In genomic region chr15:84957851-84958250, GRCm38 (mm10) we compare ENCODE assay signal across 11 mouse cellular contexts. TPM values are rescaled to one million over a fixed set of nuclear protein-coding genes. Genes with fewer than 3 reads are reported as not detected.
DNase-seq lines count a peak whose midpoint lies in the region; ATAC-seq and TF ChIP-seq lines count a peak whose summit lies in the region.
"Had no signal": no experiment of that assay in that cellular context is flagged by ENCODE, and none has a peak within 500 bp of the region (broad histone marks: within the 10 kb centered on the region; RNA-seq: fewer than 3 reads in every experiment).

No protein-coding gene starts in this region.

- no peaks in the 10 kb centered on the region for H3K27me3 ChIP-seq in forebrain, embryonic 11.5 days (ENCODE audit: control insufficient read depth, insufficient read depth, low read length)
- no peaks in the 10 kb centered on the region for H3K27me3 ChIP-seq in forebrain, embryonic 10.5 days (ENCODE audit: poor library complexity, severe bottlenecking)
- H3K27me3 ChIP-seq in hindbrain, postnatal 0 days (ENCODE audit: insufficient read depth, low read length) = no peaks in the 10 kb centered on the region
- no peaks in the 10 kb centered on the region for H3K27me3 ChIP-seq in neural tube, embryonic 13.5 days
- H3K27me3 ChIP-seq in kidney, adult 2 months (replicated peaks; ENCODE audit: control insufficient read depth, insufficient read depth, low read length) = no peaks in the 10 kb centered on the region
- H3K27me3 ChIP-seq: lung, embryonic 15.5 days had no signal

- WGBS in forebrain, embryonic 11.5 days = 39% methylated on average over 3 of the region's 3 CpGs
- 67% methylated on average over 3 of the region's 3 CpGs for WGBS in forebrain, embryonic 10.5 days
- WGBS in hindbrain, postnatal 0 days = 9% methylated on average over 3 of the region's 3 CpGs
- WGBS in neural tube, embryonic 13.5 days = 22% methylated on average over 3 of the region's 3 CpGs
- 45% methylated on average over 3 of the region's 3 CpGs for WGBS in kidney, adult 2 months

- H3K4me2 ChIP-seq in forebrain, embryonic 11.5 days (ENCODE audit: low read depth, low read length, severe bottlenecking) = no peak overlapping the region
- no peak overlapping the region for H3K4me2 ChIP-seq in hindbrain, postnatal 0 days (ENCODE audit: low read depth, low read length)
- no peak overlapping the region for H3K4me2 ChIP-seq in neural tube, embryonic 13.5 days
- H3K4me2 ChIP-seq: lung, embryonic 15.5 days had no signal

- no peak for DNase-seq in forebrain, embryonic 11.5 days (ENCODE audit: low spot score)
- DNase-seq in forebrain, embryonic 10.5 days (ENCODE audit: extremely low spot score, low spot score) = no peak
- DNase-seq in hindbrain, postnatal 0 days (ENCODE audit: low spot score) = peak; percentile 84
- DNase-seq in adrenal gland, adult 2 months = no peak
- no peak for DNase-seq in urinary bladder, postnatal 25 days (ENCODE audit: low spot score)
- DNase-seq in kidney, adult 2 months = no peak
- DNase-seq: B cell, adult 2 months; kidney, adult 9 months had no signal

- no peak overlapping the region for H3K27ac ChIP-seq in forebrain, embryonic 11.5 days (ENCODE audit: low read depth, low read length)
- no peak overlapping the region for H3K27ac ChIP-seq in forebrain, embryonic 10.5 days
- peak overlapping the region; percentile 43 for H3K27ac ChIP-seq in cortical plate, adult 2 months (ENCODE audit: insufficient read depth, low read length)
- H3K27ac ChIP-seq in hindbrain, postnatal 0 days = peak overlapping the region; percentile 58
- no peak overlapping the region; the same call in 1 of the 2 replicates for H3K27ac ChIP-seq in neural tube, embryonic 13.5 days (replicated peaks)
- no peak overlapping the region for H3K27ac ChIP-seq in kidney, adult 2 months (ENCODE audit: insufficient read depth, low read depth, low read length)
- H3K27ac ChIP-seq: lung, embryonic 15.5 days had no signal

- H3K9ac ChIP-seq in forebrain, embryonic 11.5 days (ENCODE audit: low read length) = no peak overlapping the region
- H3K9ac ChIP-seq in hindbrain, postnatal 0 days (replicated peaks; ENCODE audit: low read length) = peak overlapping the region; percentile 33; the same call in 1 of the 2 replicates
- H3K9ac ChIP-seq in neural tube, embryonic 13.5 days = no peak overlapping the region
- H3K9ac ChIP-seq: lung, embryonic 15.5 days had no signal

- no peaks in the 10 kb centered on the region for H3K9me3 ChIP-seq in forebrain, embryonic 11.5 days (ENCODE audit: control insufficient read depth, low read length)
- H3K9me3 ChIP-seq in forebrain, embryonic 10.5 days = no peaks in the 10 kb centered on the region
- H3K9me3 ChIP-seq in hindbrain, postnatal 0 days (ENCODE audit: low read length) = no peaks in the 10 kb centered on the region
- H3K9me3 ChIP-seq in neural tube, embryonic 13.5 days = no peaks in the 10 kb centered on the region
- H3K9me3 ChIP-seq: lung, embryonic 15.5 days had no signal

- H3K36me3 ChIP-seq in forebrain, embryonic 11.5 days (ENCODE audit: control insufficient read depth, insufficient read depth, low read length) = peaks cover 3% of the 10 kb centered on the region; the same call in 1 of the 2 replicates
- peaks cover 62% of the 10 kb centered on the region for H3K36me3 ChIP-seq in forebrain, embryonic 10.5 days (replicated peaks)
- H3K36me3 ChIP-seq in hindbrain, postnatal 0 days (ENCODE audit: insufficient read depth, low read length) = peaks cover 24% of the 10 kb centered on the region
- peaks cover 61% of the 10 kb centered on the region for H3K36me3 ChIP-seq in neural tube, embryonic 13.5 days
- no peaks in the 10 kb centered on the region for H3K36me3 ChIP-seq in kidney, adult 2 months (ENCODE audit: control insufficient read depth, insufficient read depth, low read length)

- peaks cover 4% of the 10 kb centered on the region; the same call in 1 of the 2 replicates for H3K4me1 ChIP-seq in forebrain, embryonic 11.5 days (replicated peaks; ENCODE audit: control insufficient read depth, insufficient read depth, low read length)
- peaks cover 22% of the 10 kb centered on the region for H3K4me1 ChIP-seq in forebrain, embryonic 10.5 days
- peaks cover 21% of the 10 kb centered on the region for H3K4me1 ChIP-seq in cortical plate, adult 2 months (ENCODE audit: control insufficient read depth, insufficient read depth, low read length)
- peaks cover 32% of the 10 kb centered on the region; the same call in 1 of the 2 replicates for H3K4me1 ChIP-seq in hindbrain, postnatal 0 days (ENCODE audit: insufficient read depth, low read length)
- peaks cover 51% of the 10 kb centered on the region for H3K4me1 ChIP-seq in neural tube, embryonic 13.5 days (replicated peaks)
- H3K4me1 ChIP-seq in kidney, adult 2 months (ENCODE audit: control insufficient read depth, insufficient read depth, low read length) = no peaks in the 10 kb centered on the region
- H3K4me1 ChIP-seq: lung, embryonic 15.5 days had no signal

- no peak overlapping the region for H3K4me3 ChIP-seq in forebrain, embryonic 11.5 days (ENCODE audit: low read depth, low read length)
- H3K4me3 ChIP-seq in forebrain, embryonic 10.5 days = no peak overlapping the region
- H3K4me3 ChIP-seq in cortical plate, adult 2 months (ENCODE audit: insufficient read depth, low read length) = no peak overlapping the region
- no peak overlapping the region for H3K4me3 ChIP-seq in hindbrain, postnatal 0 days (ENCODE audit: low read length)
- no peak overlapping the region for H3K4me3 ChIP-seq in neural tube, embryonic 13.5 days
- H3K4me3 ChIP-seq in kidney, adult 2 months (ENCODE audit: insufficient read depth, low read depth, low read length) = no peak overlapping the region
- H3K4me3 ChIP-seq: lung, embryonic 15.5 days had no signal

- no peak for TF ChIP-seq CTCF in cortical plate, adult 2 months (IDR thresholded peaks at IDR 0.05; ENCODE audit: extremely low read depth, insufficient read depth, low read length)
- TF ChIP-seq CTCF in hindbrain, postnatal 0 days (IDR thresholded peaks at IDR 0.05; ENCODE audit: low read depth) = no peak
- no peak for TF ChIP-seq CTCF in kidney, adult 2 months (conservative IDR thresholded peaks at IDR 0.05; ENCODE audit: insufficient read depth, insufficient read length, low read depth, low read length)

- TF ChIP-seq POLR2A in cortical plate, adult 2 months (IDR thresholded peaks at IDR 0.05; ENCODE audit: extremely low read depth, insufficient read depth, low read length) = peak; percentile 71; the same call in 1 of the 2 replicates
- no peak for TF ChIP-seq POLR2A in kidney, adult 2 months (IDR thresholded peaks at IDR 0.05; ENCODE audit: low read depth, low read length)

- peak; percentile 53; the same call in 1 of the 2 replicates for ATAC-seq in forebrain, embryonic 11.5 days (replicated peaks; ENCODE audit: low FRiP score)
- ATAC-seq in hindbrain, postnatal 0 days = peak; percentile 84
- ATAC-seq in neural tube, embryonic 13.5 days (ENCODE audit: low read depth) = peak; percentile 68

RNA-seq across cellular contexts. Expression of gene 5031439G07Rik, which starts 30.5 kb away (rescaled TPM):
- 16.2 and 28.6 TPM in 2 replicates for polyA plus RNA-seq in forebrain, embryonic 11.5 days (2014; fragmentation: Nextera tagmentation; extraction: Ambion mirVana)
- polyA plus RNA-seq in forebrain, embryonic 10.5 days (2016; fragmentation: Nextera tagmentation; extraction: Ambion mirVana) = 9.6 and 9.8 TPM in 2 replicates
- 69.1 and 69.7 TPM in 2 replicates for polyA plus RNA-seq in cortical plate, adult 2 months (2012; rRNA removed)
- total RNA-seq in hindbrain, postnatal 0 days (2014; rRNA removed) = 123 and 127 TPM in 2 replicates
- polyA plus RNA-seq in hindbrain, postnatal 0 days (2015; fragmentation: Nextera tagmentation; extraction: Ambion mirVana) = 23.0 and 23.6 TPM in 2 replicates
- polyA plus RNA-seq in neural tube, embryonic 13.5 days (2015; fragmentation: Nextera tagmentation; extraction: Ambion mirVana) = 17.4 and 18.8 TPM in 2 replicates
- 10 to 100 TPM; 24.1 to 41.5 TPM for total RNA-seq in adrenal gland, adult 2 months (2021)
- 17.7 and 18.2 TPM in 2 replicates for polyA plus RNA-seq in adrenal gland, adult 2 months (2012; rRNA removed)
- polyA plus RNA-seq in kidney, adult 2 months (2012; rRNA removed) = 21.7 and 24.1 TPM in 2 replicates

RNA-seq across cellular contexts. Expression of gene Nup50, which starts 34.6 kb away (rescaled TPM):
- polyA plus RNA-seq in forebrain, embryonic 11.5 days (2014; fragmentation: Nextera tagmentation; extraction: Ambion mirVana) = 75.8 and 79.7 TPM in 2 replicates
- 75.8 and 77.5 TPM in 2 replicates for polyA plus RNA-seq in forebrain, embryonic 10.5 days (2016; fragmentation: Nextera tagmentation; extraction: Ambion mirVana)
- polyA plus RNA-seq in cortical plate, adult 2 months (2012; rRNA removed) = 13.3 and 13.7 TPM in 2 replicates
- 13.3 and 18.4 TPM in 2 replicates for total RNA-seq in hindbrain, postnatal 0 days (2014; rRNA removed)
- polyA plus RNA-seq in hindbrain, postnatal 0 days (2015; fragmentation: Nextera tagmentation; extraction: Ambion mirVana) = 23.6 and 24.7 TPM in 2 replicates
- 27.4 and 30.7 TPM in 2 replicates for polyA plus RNA-seq in neural tube, embryonic 13.5 days (2015; fragmentation: Nextera tagmentation; extraction: Ambion mirVana)
- 10 to 100 TPM; 31.8 to 44.1 TPM for total RNA-seq in adrenal gland, adult 2 months (2021)
- 6.0 and 6.6 TPM in 2 replicates for polyA plus RNA-seq in adrenal gland, adult 2 months (2012; rRNA removed)
- polyA plus RNA-seq in kidney, adult 2 months (2012; rRNA removed) = 9.9 and 11.4 TPM in 2 replicates

RNA-seq across cellular contexts. Expression of gene Gm29666, which starts 38.0 kb away (rescaled TPM):
- polyA plus RNA-seq in forebrain, embryonic 11.5 days (2014; fragmentation: Nextera tagmentation; extraction: Ambion mirVana) = 0.79 and 1.5 TPM in 2 replicates
- 1.1 and 1.3 TPM in 2 replicates for polyA plus RNA-seq in forebrain, embryonic 10.5 days (2016; fragmentation: Nextera tagmentation; extraction: Ambion mirVana)
- 2.1 and 2.6 TPM in 2 replicates for polyA plus RNA-seq in cortical plate, adult 2 months (2012; rRNA removed)
- total RNA-seq in hindbrain, postnatal 0 days (2014; rRNA removed) = 0.47 and 0.50 TPM in 2 replicates
- 0.54 and 0.65 TPM in 2 replicates for polyA plus RNA-seq in hindbrain, postnatal 0 days (2015; fragmentation: Nextera tagmentation; extraction: Ambion mirVana)
- polyA plus RNA-seq in neural tube, embryonic 13.5 days (2015; fragmentation: Nextera tagmentation; extraction: Ambion mirVana) = 0.87 and 0.88 TPM in 2 replicates
- total RNA-seq in adrenal gland, adult 2 months (2021) = under 1 TPM; 0.14 to 0.17 TPM
- 0.10 and 0.15 TPM in 2 replicates for polyA plus RNA-seq in adrenal gland, adult 2 months (2012; rRNA removed)
- 0.26 and 0.28 TPM in 2 replicates for polyA plus RNA-seq in kidney, adult 2 months (2012; rRNA removed)

RNA-seq across cellular contexts. Expression of gene Upk3a, which starts 59.1 kb away (rescaled TPM):
- polyA plus RNA-seq in forebrain, embryonic 11.5 days (2014; fragmentation: Nextera tagmentation; extraction: Ambion mirVana) = not detected in 2 replicates
- polyA plus RNA-seq in forebrain, embryonic 10.5 days (2016; fragmentation: Nextera tagmentation; extraction: Ambion mirVana) = not detected in 2 replicates
- 0.19 TPM in 2 replicates for polyA plus RNA-seq in cortical plate, adult 2 months (2012; rRNA removed)
- 1.0 and 6.5 TPM in 2 replicates for total RNA-seq in hindbrain, postnatal 0 days (2014; rRNA removed)
- polyA plus RNA-seq in hindbrain, postnatal 0 days (2015; fragmentation: Nextera tagmentation; extraction: Ambion mirVana) = 2.2 and 2.6 TPM in 2 replicates
- polyA plus RNA-seq in neural tube, embryonic 13.5 days (2015; fragmentation: Nextera tagmentation; extraction: Ambion mirVana) = 0.59 and 0.65 TPM in 2 replicates
- total RNA-seq in adrenal gland, adult 2 months (2021) = not detected
- not detected in 2 replicates for polyA plus RNA-seq in adrenal gland, adult 2 months (2012; rRNA removed)
- 19.6 and 24.9 TPM in 2 replicates for polyA plus RNA-seq in kidney, adult 2 months (2012; rRNA removed)

Comparison
In these comparisons a context has a peak if more than half of its experiments do, and no peak if none do; other contexts are left out.
1. H3K27ac ChIP-seq: peak in cortical plate, adult 2 months (single experiment) and hindbrain, postnatal 0 days (single experiment); none in forebrain, embryonic 11.5 days (single experiment), forebrain, embryonic 10.5 days (single experiment), neural tube, embryonic 13.5 days (single experiment) and kidney, adult 2 months (single experiment).
2. Peak in every context shown above with its lines, with median percentiles within 50 percentile points of each other: ATAC-seq.